Mouse (Mus musculus) layer of hippocampus, adult 9-10 months (tissue): ENCODE measurements around the gene Haao.

Experiments used
- DNase-seq: peaks from one replicate; pipeline ENCODE4 v3.0.0; 2022; ENCODE audit warnings: low spot score

The Haao gene

GRCm38 (mm10) chr17:83834120-83834519, 13.6 kb downstream of the Haao start:
- no peak for DNase-seq

GRCm38 (mm10) chr17:83830616-83831292, 17.0 kb downstream of the Haao start:
- no peak for DNase-seq

- DNase-seq = no peak
Measured at GRCm38 (mm10) chr17:83829356-83829755, 18.4 kb downstream of the Haao start.

- no peak for DNase-seq
Measured at GRCm38 (mm10) chr17:83823835-83824234, 23.9 kb downstream of the Haao start.

GRCm38 (mm10) chr17:83821876-83822275, 25.9 kb downstream of the Haao start:
- DNase-seq = no peak

GRCm38 (mm10) chr17:83820701-83821100, 27.1 kb downstream of the Haao start:
- no peak for DNase-seq

- DNase-seq = no peak
Measured at GRCm38 (mm10) chr17:83819503-83819902, 28.3 kb downstream of the Haao start.

- no peak for DNase-seq
Measured at GRCm38 (mm10) chr17:83816996-83817395, 30.8 kb downstream of the Haao start.

- DNase-seq = no peak
Measured at GRCm38 (mm10) chr17:83813050-83813449, 34.7 kb downstream of the Haao start.

- no peak for DNase-seq
Measured at GRCm38 (mm10) chr17:83812200-83812944, 35.4 kb downstream of the Haao start.

- no peak for DNase-seq
Measured at GRCm38 (mm10) chr17:83810285-83810684, 37.5 kb downstream of the Haao start.

- no peak for DNase-seq
Measured at GRCm38 (mm10) chr17:83809197-83809829, 38.5 kb downstream of the Haao start.

GRCm38 (mm10) chr17:83808476-83809098, 39.2 kb downstream of the Haao start:
- DNase-seq = no peak

- DNase-seq = no peak
Measured at GRCm38 (mm10) chr17:83807778-83808398, 39.9 kb downstream of the Haao start.

GRCm38 (mm10) chr17:83807345-83807744, 40.4 kb downstream of the Haao start:
- no peak for DNase-seq

- DNase-seq = no peak
Measured at GRCm38 (mm10) chr17:83805078-83805477, 42.7 kb downstream of the Haao start.

GRCm38 (mm10) chr17:83803987-83804386, 43.8 kb downstream of the Haao start:
- DNase-seq = no peak

- DNase-seq = no peak
Measured at GRCm38 (mm10) chr17:83799506-83800050, 48.2 kb downstream of the Haao start.

GRCm38 (mm10) chr17:83795121-83795520, 52.6 kb downstream of the Haao start:
- no peak for DNase-seq

- no peak for DNase-seq
Measured at GRCm38 (mm10) chr17:83792388-83792787, 55.4 kb downstream of the Haao start.

GRCm38 (mm10) chr17:83790158-83790557, 57.6 kb downstream of the Haao start:
- DNase-seq = no peak

GRCm38 (mm10) chr17:83786418-83786817, 61.3 kb downstream of the Haao start:
- no peak for DNase-seq
